Mouse (Mus musculus): ENCODE results near the gene Arhgap21.

Arhgap21 gene

DNA sequence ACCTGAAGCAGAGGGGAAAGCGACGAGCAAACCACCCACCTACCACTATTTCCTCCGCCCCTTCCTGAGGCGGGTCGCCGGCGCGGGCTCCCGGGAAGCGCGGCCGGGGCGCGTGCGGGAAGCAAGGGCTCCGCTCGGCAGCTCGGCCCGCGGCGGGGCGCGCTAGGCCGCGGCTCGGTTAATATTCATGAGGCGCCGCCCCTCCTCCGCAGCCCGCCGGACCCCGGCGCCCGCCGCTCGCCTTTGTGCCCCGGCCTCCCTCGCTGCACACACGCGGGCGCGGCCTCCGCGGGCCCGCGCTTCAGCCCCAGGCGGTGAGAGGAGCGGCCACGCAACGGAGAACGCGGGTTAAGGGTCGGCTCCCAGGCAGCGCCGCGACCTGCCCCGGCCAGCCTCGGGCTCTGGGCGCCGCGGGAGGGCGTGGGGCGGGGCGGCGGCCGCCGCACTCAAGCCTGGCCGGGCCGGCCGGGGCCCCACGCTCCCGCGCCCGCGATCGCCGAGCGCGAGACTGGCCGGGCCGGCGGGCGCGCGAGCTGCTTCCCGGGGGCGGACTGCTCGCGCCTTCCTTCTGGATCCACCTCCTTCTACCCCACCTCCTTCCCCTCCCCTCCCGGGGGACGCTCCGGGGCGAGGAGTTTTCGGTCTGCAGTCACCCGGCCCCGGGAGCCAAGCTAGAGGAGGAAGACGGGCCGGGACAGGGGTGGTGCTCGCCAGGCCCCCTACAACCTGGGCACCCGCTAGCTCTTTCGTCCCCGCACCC, at the start of gene Arhgap21:
TSS of gene Arhgap21 (minus strand) at position 441 of the 760 bp plus-strand sequence.
- peak; percentile 22 for DNase-seq (ENCODE audit: low read depth, low spot score)

DNA sequence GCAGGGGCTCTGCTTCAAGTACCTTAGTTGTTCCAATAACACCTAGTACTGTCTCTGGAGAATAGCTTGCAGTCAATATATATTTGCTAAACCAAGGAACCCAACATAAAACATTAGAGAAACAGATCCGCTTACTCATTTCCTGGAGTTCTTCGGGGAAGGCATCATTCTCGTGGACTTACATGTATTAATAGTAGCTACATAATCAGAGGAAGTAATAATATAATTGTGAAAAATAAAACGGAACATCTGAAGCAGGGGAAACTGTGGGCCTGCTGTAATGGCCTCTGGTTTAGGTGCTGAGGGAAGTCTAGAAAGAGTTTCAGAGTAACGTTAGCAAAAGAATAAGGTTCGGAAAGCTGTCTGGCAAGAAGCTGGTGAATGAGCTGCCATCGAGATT, 47.9 kb upstream of the Arhgap21 start:
- DNase-seq (ENCODE audit: low read depth, low spot score), result no peak

DNA sequence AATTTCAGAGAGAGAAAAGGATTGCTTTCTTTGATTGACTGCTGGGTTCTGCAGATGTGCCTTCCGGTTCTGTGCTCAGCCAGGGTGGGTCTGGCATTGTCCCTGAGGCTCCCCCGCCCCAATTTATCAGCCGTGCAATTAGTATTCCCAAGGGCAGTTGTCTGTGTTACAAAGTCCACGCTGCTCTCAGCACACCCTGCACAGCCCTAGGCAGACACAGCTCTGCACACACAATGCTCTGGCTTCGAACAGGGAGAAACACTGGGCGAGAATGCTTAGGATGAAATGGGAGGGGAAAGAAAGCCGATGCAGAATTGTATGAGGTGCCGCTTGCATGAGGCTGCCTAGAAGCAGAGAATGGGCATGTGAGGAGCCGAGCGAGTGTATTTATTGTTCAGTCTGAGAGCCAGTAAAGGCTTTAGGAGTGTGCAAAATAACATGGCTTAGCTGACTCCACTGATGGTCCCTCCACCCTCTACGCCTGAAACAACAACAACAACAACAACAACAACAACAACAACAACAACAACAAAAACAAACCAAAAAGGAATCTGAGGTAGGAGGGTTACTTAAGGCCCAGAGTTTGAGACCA, 42.2 kb upstream of the Arhgap21 start:
- DNase-seq (ENCODE audit: low read depth, low spot score), result no peak

DNA sequence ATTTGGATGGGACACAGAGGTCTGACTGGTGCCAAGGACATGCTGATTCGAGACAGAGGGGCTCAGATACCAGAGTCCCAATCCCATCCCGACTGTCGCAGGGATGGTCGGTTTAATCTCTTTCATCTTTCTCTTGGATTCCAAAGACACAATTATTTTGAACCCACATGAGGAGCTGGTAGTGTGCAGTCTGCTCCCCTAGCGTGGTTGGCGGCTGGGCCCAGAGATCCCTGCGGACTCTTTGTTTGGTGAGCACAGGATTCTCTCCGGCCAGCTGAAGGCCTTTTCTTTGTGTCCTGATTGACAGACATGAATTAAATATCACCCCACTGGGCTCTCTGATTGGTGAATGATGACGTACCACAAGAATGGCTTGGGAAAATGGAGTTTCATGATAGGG, 41.5 kb upstream of the Arhgap21 start:
- DNase-seq (ENCODE audit: low read depth, low spot score), result peak; percentile 29

DNA sequence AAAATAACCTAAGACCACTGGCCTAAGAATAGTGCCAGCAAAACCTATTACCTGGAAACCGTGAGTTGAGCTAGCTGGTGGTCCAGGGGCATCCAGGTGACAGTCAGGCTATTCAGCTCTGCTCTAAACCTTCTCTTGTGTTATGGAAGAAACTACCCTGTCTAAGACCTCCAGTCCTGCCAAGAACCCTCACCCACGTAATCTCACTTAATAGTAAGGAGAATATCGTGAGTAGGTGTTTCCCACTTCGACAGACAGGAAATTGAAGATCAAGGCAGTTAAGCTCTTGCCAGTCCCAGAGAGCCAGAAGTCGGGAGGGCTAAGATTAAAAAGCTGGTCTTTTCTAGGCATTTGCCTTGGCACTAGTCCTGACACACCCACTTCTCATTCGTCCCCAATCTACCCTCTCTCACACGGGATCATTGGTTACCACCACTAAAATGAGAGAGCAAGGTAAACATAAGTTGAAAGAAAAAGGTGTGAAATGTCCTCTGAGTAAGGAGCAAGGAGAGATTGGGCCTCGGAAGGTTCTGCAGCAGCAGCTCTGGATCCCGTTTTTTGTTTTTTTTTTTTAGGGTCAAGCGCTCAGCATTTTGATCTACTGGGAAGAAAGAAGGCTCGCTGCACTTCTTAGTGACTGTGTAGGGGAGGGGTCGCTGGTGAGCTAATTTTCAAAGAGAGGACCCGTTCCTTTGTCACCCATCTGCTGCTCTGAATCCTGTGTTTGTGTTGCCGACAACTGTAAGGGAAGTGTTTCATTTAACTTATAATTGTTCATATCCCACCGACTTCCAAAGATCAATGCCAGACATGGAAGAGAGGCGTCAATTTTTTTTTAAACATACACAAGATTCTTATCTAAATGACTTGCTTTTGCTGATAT, 40.8 kb upstream of the Arhgap21 start:
- no peak for DNase-seq (ENCODE audit: low read depth, low spot score)

DNA sequence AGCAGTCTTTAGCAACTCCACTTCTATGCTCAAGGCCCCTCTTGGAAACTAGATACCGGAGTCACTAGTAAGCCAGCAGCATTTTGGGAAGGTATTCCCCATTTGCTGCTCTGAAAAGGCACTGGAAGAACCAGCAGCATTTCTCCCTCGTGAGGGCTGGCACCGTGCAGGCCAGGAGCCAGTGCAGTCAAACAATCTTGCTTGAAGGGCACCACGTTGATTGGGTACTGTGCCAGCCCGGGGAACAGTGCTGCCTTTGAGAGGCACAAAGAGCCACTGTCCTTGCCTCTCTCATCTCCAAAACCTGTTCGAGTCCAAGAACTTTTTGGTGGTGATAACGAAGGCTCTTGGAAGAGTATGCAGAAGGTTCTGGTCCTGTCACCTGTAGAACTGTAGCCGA, 33.9 kb upstream of the Arhgap21 start:
- no peak for DNase-seq (ENCODE audit: low read depth, low spot score)

DNA sequence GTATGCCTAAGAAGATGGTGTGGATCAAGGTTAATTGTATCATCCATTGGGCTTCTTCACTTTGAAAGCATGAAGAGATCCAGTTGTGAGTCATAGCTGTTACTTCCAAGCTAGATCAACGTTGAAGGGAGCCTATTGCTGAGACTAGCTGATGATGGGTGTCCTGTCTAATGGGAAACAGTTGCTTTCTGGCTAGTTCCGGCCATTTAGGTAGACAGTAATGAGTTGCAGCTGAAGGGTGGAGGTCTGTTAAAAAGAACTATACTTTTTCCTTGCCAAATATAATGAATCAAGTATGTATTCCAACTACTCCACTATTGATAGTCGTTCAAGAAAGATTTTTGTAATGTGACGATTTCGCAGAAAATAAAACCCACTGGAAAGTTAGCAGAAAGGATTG, 32.5 kb upstream of the Arhgap21 start:
- DNase-seq (ENCODE audit: low read depth, low spot score), result no peak

- DNase-seq (ENCODE audit: low read depth, low spot score), result no peak
Observed at GRCm38 (mm10) chr2:20995547-20995946, 26.9 kb upstream of the Arhgap21 start.

- DNase-seq (ENCODE audit: low read depth, low spot score), result peak; percentile 80
Observed at GRCm38 (mm10) chr2:20991508-20991907, 22.8 kb upstream of the Arhgap21 start.

DNA sequence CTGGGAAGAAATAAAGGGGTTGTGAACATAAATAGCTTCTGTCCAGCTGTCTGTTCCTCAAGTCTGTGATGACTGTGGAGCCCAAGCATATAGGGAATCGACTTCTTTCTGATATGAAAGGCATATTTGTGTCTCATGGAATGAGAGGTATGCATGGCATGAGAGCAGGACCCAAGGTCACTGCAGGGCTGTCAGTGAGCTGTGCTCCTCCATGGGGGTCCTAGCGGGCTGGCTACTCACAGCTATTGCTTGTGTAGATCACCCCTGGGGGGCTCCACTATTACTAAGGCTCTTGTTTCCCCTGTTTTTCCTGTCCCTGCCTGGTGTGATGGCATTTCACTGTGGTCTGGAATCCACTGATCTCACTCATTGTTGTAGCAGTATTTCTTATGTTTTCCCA, 22.2 kb upstream of the Arhgap21 start:
- DNase-seq (ENCODE audit: low read depth, low spot score), result no peak

DNA sequence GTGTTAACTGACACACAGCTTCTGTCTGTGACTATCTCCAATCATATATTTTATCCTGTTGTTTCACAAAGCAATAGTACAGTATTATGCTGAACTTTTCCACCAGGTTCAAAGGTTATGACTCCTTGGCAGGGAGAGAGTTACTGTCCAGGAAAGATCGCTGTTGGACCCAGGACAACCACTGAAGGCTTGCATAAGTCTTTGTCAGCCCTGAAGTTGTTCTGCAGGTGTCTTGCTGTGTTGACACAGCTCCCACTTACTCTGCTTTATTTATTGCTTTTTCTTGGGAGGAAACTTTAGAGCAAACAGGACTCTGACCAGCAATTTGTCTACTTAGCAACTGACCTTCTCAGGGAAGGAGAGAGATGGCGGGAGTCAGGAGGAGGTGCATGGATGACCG, 21.4 kb upstream of the Arhgap21 start:
- no peak for DNase-seq (ENCODE audit: low read depth, low spot score)

DNA sequence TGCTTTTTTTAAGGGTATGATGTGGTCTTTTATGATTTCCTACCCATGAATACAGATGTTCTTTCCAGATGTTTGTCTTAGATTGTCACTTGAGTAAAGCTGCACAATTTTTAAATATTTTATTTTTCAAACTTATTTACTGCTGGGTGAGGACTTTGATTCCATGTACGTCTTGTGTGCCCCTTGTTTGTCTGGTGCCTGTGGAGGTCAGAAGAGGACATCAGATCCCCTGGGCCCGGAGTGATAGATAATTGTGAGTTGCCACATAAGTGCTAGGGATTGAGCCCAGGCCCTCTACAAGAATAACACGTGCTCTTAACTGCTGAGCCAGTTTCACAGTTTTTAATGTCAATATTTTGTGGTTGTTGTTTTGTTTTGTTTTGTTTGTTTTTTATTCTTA, 19.1 kb upstream of the Arhgap21 start:
- no peak for DNase-seq (ENCODE audit: low read depth, low spot score)

DNA sequence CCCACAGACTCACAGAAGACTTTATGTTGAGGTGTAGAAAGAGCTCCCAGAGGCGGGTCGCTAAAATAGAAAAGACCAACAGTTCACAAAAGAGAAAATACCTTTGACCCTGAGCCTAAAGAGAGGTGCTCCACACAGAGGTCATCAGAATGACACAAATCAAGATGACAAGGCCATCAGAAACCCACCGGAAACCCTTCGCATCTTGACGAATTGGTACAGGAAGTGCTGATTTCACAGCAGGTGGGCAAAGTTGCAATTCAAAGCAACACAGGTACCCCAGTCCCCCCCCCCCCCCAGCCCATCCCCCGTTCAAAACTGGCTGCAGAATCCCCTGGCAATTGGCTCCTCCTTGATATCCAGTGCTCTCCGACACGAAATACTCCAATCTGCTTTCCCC, 10.0 kb upstream of the Arhgap21 start:
- DNase-seq (ENCODE audit: low read depth, low spot score), result peak; percentile 60

DNA sequence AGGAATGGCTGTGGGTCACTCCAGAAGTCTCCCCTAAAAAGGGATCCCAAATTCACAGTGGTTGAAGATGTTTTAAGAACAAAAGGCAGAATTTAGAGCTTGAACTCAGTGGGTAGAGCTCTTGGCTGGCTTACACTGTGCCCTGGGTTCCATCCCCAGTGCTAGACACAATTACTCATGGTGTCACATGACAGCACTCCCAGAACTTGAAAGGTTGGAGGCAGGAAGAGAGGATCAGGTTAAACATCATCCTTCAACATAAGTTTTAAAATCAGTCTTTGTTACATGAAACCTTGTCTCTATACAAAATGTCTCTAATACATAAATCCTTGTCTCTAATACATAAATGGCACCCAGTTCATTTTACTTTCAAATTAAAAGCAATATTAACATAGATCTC, 8.4 kb upstream of the Arhgap21 start:
- DNase-seq (ENCODE audit: low read depth, low spot score), result no peak

- no peak for DNase-seq (ENCODE audit: low read depth, low spot score)
Observed at GRCm38 (mm10) chr2:20973513-20973912, 4.8 kb upstream of the Arhgap21 start.

DNA sequence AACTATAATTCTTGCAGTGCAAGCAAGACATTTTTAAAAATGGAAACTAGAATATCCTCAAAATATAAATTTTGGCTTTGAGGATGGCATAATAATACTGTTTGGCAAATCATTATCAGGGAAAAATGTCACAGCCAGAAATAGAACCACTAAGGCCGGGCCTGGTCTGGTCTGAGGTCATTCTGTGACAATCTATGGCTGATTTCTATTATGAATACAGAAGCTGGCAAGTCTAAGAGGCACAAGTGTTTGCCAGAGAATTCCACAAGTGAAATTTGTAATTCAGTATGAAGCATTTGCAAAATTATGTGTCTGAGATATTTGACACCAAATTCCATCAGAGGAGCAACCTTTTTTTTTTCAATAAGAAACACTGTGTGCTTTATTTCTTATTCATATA, 3.5 kb upstream of the Arhgap21 start:
- DNase-seq (ENCODE audit: low read depth, low spot score), result no peak

GRCm38 (mm10) chr2:20971628-20972027, 2.9 kb upstream of the Arhgap21 start:
- DNase-seq (ENCODE audit: low read depth, low spot score), result no peak

DNA sequence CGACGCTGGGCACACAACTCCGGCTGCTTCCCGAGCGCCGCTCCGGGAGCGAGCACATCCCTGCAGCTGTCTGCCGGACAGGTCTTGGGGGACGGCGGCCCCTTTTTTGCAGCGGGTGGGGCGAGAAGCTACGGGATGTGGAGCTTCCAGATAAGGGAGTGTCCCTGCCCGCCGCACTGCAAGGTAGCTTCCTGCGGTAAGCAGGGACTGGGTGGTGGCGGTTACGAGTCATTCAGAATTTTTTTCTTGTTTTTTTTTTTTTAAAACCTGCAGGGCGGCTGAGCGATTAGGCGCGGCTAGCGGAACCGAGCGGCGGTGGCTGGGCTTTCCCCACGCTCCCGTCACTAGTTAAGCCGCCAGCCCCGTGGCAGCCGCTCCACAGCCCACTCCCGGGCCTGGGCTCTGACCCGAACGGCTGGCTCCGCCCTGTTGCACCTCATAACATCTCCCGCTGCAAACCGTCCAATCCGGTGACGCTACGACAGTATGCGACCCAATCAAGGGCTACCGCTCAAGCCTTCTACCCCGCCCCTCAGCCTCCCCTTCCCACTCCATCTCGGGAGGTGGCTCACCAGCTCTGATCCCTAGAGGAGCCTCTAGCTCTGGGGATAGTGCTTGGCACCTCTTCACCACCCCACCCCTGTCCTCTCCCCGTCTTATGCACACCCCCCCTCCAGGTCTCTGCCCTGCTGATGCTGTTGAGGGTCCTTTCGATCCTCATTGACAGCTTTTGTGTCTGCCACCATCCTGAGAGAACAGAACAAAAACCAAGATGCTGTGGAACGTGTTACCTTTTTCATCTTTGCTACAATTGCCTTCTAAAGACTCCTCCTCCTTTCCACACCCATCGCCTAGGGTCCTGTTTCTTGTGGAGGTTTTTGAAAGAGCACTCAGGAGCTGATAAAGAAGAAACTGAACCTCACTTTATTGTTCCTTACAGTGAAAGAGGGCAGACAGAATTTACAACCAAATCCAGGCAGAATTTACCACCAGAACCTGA, 820 bp upstream of the Arhgap21 start:
- DNase-seq (ENCODE audit: low read depth, low spot score), result peak; percentile 96

- DNase-seq (ENCODE audit: low read depth, low spot score), result peak; percentile 31
Observed at GRCm38 (mm10) chr2:20967646-20968351, 882 bp downstream of the Arhgap21 start.

DNA sequence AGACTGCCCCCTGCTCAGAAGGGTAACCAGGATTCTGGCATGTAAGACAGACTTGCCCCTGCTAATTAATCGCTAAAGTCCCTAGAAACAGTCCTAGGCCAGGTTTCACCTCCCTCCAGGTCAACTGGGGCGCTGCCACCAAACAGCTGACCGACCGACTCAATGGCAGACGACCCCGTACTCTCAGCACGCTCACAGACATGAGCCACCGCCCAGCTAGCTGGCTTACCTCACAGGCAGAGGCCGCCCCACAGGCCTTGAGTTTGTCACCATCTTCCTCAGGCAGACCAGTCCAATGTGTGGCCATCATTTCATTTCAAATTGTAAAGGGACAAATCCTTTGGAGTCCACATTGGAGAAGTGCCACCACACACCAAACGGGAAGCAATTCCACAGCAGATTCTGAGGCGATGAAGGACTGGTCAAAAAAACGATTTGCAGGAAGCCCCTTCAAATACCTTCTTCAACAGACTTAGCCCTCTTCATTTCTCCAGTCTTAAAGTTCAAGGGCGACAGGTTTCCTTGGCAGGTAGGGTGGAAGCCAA, 1.5 kb downstream of the Arhgap21 start:
- DNase-seq (ENCODE audit: low read depth, low spot score), result peak; percentile 41

All from ES-CJ7 (cell line).